Comparison of ENCODE assay signal across 26 mouse cellular contexts in genomic region chr10:67747461-67747860, GRCm38 (mm10).
DNase-seq lines count a peak whose midpoint lies in the region; ATAC-seq lines count a peak whose summit lies in the region.
"Had no signal": no experiment of that assay in that cellular context is flagged by ENCODE, and none has a peak within 500 bp of the region (broad histone marks: within the 10 kb centered on the region; RNA-seq: fewer than 3 reads in every experiment).

No protein-coding gene starts in this region.

- no peak overlapping the region for H3K4me3 ChIP-seq in midbrain, embryonic 11.5 days (ENCODE audit: low read depth, low read length)
- no peak overlapping the region for H3K4me3 ChIP-seq in midbrain, embryonic 14.5 days (replicated peaks; ENCODE audit: low read depth, low read length)
- no peak overlapping the region for H3K4me3 ChIP-seq in embryonic facial prominence, embryonic 10.5 days
- H3K4me3 ChIP-seq: embryonic facial prominence, embryonic 12.5 days; limb, embryonic 10.5 days; liver, embryonic 15.5 days; lung, embryonic 15.5 days had no signal

- no peaks in the 10 kb centered on the region for H3K27me3 ChIP-seq in midbrain, embryonic 11.5 days (ENCODE audit: control insufficient read depth, insufficient read depth, low read length)
- H3K27me3 ChIP-seq in midbrain, embryonic 14.5 days (ENCODE audit: control insufficient read depth, insufficient read depth, low read length), result no peaks in the 10 kb centered on the region
- H3K27me3 ChIP-seq in embryonic facial prominence, embryonic 10.5 days (replicated peaks; ENCODE audit: low read depth, poor library complexity, severe bottlenecking), result no peaks in the 10 kb centered on the region
- H3K27me3 ChIP-seq: embryonic facial prominence, embryonic 12.5 days; liver, embryonic 15.5 days; lung, embryonic 15.5 days had no signal

- WGBS in midbrain, embryonic 11.5 days, result 68% methylated on average over 3 of the region's 3 CpGs
- 78% methylated on average over 3 of the region's 3 CpGs for WGBS in midbrain, embryonic 14.5 days
- 28% methylated on average over 3 of the region's 3 CpGs for WGBS in embryonic facial prominence, embryonic 10.5 days

- H3K36me3 ChIP-seq in midbrain, embryonic 11.5 days (ENCODE audit: control insufficient read depth, insufficient read depth, low read length), result no peaks in the 10 kb centered on the region
- no peaks in the 10 kb centered on the region for H3K36me3 ChIP-seq in midbrain, embryonic 14.5 days (ENCODE audit: control insufficient read depth, insufficient read depth, low read length)
- no peaks in the 10 kb centered on the region for H3K36me3 ChIP-seq in embryonic facial prominence, embryonic 10.5 days (replicated peaks)
- H3K36me3 ChIP-seq: embryonic facial prominence, embryonic 12.5 days; limb, embryonic 10.5 days; liver, embryonic 15.5 days; lung, embryonic 15.5 days had no signal

- intact Hi-C loops in heart, postnatal 25 days (cut with DNase I), result no loop called here

- H3K4me1 ChIP-seq in midbrain, embryonic 11.5 days (ENCODE audit: control insufficient read depth, insufficient read depth, low read length), result no peaks in the 10 kb centered on the region
- no peaks in the 10 kb centered on the region for H3K4me1 ChIP-seq in midbrain, embryonic 14.5 days (ENCODE audit: control insufficient read depth, insufficient read depth, low read length)
- H3K4me1 ChIP-seq in embryonic facial prominence, embryonic 10.5 days, result peaks cover 25% of the 10 kb centered on the region
- H3K4me1 ChIP-seq: liver, embryonic 15.5 days; lung, embryonic 15.5 days had no signal

- no peak overlapping the region for H3K9ac ChIP-seq in midbrain, embryonic 11.5 days (ENCODE audit: low read length)
- no peak overlapping the region for H3K9ac ChIP-seq in midbrain, embryonic 14.5 days (replicated peaks; ENCODE audit: low read length)
- H3K9ac ChIP-seq: embryonic facial prominence, embryonic 12.5 days; forebrain, postnatal 0 days; liver, embryonic 15.5 days; lung, embryonic 15.5 days had no signal

- no peak for ATAC-seq in midbrain, embryonic 11.5 days (ENCODE audit: low FRiP score)
- no peak for ATAC-seq in midbrain, embryonic 14.5 days (ENCODE audit: low FRiP score, low TSS enrichment)
- no peak for ATAC-seq in erythroid progenitor cell, adult 5-6 weeks (replicated peaks; ENCODE audit: low FRiP score, poor library complexity, severe bottlenecking)
- ATAC-seq: activated CD4-positive, CD25-positive, alpha-beta regulatory T cell, adult 4 months; forebrain, postnatal 0 days; hindbrain, postnatal 0 days; intestine, postnatal 0 days had no signal

- DNase-seq in heart, adult 11 months, result peak; percentile 76
- DNase-seq in heart, postnatal 25 days (ENCODE audit: low spot score), result no peak
- DNase-seq in midbrain, embryonic 11.5 days (ENCODE audit: low spot score, missing footprints), result peak; percentile 81
- DNase-seq in midbrain, embryonic 14.5 days, result no peak
- peak; percentile 62 for DNase-seq in embryonic facial prominence, embryonic 10.5 days (ENCODE audit: low spot score)
- no peak for DNase-seq in left cerebral cortex, adult 11 months (ENCODE audit: low spot score)
- no peak for DNase-seq in right cerebral cortex, adult 2 months (ENCODE audit: low spot score in 2 of 2)
- DNase-seq: adrenal gland, postnatal 14 days; cerebellum, adult 2 months; cerebellum, postnatal 25 days; forebrain, postnatal 0 days; gastrocnemius, postnatal 25 days; heart, postnatal 36 days; liver; lung, postnatal 4 days; right cerebral cortex, postnatal 25 days; spleen, adult 18-20 months had no signal

- H3K4me2 ChIP-seq in midbrain, embryonic 11.5 days, result no peak overlapping the region
- no peak overlapping the region for H3K4me2 ChIP-seq in midbrain, embryonic 14.5 days (ENCODE audit: low read length)
- H3K4me2 ChIP-seq: embryonic facial prominence, embryonic 12.5 days; liver, embryonic 15.5 days; lung, embryonic 15.5 days had no signal

- H3K9me3 ChIP-seq in midbrain, embryonic 11.5 days (ENCODE audit: control insufficient read depth, low read length), result no peaks in the 10 kb centered on the region
- H3K9me3 ChIP-seq in midbrain, embryonic 14.5 days (ENCODE audit: control insufficient read depth, low read length), result no peaks in the 10 kb centered on the region
- H3K9me3 ChIP-seq in embryonic facial prominence, embryonic 10.5 days, result no peaks in the 10 kb centered on the region
- H3K9me3 ChIP-seq: embryonic facial prominence, embryonic 12.5 days; limb, embryonic 10.5 days; liver, embryonic 15.5 days; lung, embryonic 15.5 days had no signal

- H3K27ac ChIP-seq in midbrain, embryonic 11.5 days (ENCODE audit: low read depth, low read length), result no peak overlapping the region
- H3K27ac ChIP-seq in midbrain, embryonic 14.5 days (replicated peaks; ENCODE audit: low read depth, low read length), result no peak overlapping the region
- no peak overlapping the region for H3K27ac ChIP-seq in embryonic facial prominence, embryonic 10.5 days (replicated peaks)
- H3K27ac ChIP-seq: embryonic facial prominence, embryonic 12.5 days; hindbrain, postnatal 0 days; kidney, postnatal 0 days; limb, embryonic 10.5 days; liver, embryonic 15.5 days; lung, embryonic 15.5 days had no signal

Comparison
In these comparisons a context has a peak if more than half of its experiments do, and no peak if none do; other contexts are left out.
1. DNase-seq: peak in heart, adult 11 months (single experiment), midbrain, embryonic 11.5 days (single experiment) and embryonic facial prominence, embryonic 10.5 days (single experiment); none in heart, postnatal 25 days (single experiment), midbrain, embryonic 14.5 days (single experiment), left cerebral cortex, adult 11 months (single experiment) and right cerebral cortex, adult 2 months (0 of 2).